Mouse (Mus musculus) CD4-positive, CD25-positive, alpha-beta regulatory T cell, adult 4 months (primary cell): ENCODE results near the gene Kcnma1. TPM values are rescaled to one million over a fixed set of nuclear protein-coding genes. Genes with fewer than 3 reads are reported as not detected.

Experiments used
- ATAC-seq: one replicate; pipeline ENCODE4 v1.8.0; 2017
- polyA plus RNA-seq, 2 experiments: library from polyadenylated mRNA; unstranded; fragments of 100-300 nt; shearing (Covaris generic); gene quantifications; one replicate each; pipeline ENCODE4 v1.2.1; 2017

The Kcnma1 gene
- polyA plus RNA-seq, 2 experiments from 2014 or later = not detected

DNA sequence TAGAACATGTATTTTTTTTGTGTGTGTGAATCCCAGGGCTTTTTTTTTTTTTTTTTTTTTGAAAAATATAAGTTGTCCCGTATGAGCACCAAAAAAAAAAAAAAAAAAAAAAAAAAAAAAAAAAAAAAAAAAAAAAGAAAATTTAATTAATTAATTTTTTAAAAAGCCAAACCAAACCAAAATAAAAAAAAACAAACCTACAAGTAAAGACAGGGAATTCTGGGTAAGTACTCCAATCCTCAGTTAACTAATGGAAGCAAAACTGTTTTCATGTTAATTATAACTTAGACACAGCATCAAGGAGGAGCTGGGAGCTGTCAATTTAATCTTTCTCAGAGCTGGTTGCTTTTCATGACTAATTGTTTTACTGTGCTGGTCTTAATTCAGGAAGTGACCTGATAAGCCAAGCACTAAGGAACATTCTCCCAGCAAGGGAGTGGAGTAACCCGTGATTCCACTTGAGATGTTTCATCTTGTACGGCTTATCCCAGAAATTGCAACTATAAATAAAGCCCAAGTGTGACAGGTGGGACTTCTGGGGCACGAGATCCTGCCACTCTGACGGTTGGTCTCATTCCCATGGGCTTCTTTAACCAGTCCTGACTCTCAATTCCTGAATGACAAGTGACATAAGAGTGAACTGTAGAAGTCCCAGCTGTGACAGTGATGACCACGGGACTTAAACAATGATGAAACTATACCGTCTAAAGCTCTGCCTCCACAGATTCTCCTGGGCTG, 424.4 kb downstream of the Kcnma1 start:
- ATAC-seq = no peak

DNA sequence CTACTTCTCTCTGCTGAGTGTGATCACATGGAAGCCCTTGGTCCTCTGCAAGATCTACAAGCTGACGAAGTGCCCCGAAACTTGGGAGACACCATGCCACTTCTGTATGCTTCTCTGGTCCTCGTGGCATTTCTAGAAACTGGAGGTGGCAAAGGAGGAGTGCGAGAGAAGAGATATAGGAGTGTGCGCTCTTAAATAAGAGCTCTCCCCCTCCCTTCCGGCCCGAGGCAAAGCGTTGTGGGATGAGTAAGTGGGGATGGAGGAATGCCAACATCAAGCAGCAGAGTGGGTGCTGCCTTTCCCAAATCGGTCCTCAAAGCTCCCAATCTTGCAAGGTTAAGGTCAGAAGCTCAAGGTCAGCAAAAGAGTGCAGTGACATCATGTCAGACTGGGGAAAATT, 426.8 kb downstream of the Kcnma1 start:
- ATAC-seq = no peak

DNA sequence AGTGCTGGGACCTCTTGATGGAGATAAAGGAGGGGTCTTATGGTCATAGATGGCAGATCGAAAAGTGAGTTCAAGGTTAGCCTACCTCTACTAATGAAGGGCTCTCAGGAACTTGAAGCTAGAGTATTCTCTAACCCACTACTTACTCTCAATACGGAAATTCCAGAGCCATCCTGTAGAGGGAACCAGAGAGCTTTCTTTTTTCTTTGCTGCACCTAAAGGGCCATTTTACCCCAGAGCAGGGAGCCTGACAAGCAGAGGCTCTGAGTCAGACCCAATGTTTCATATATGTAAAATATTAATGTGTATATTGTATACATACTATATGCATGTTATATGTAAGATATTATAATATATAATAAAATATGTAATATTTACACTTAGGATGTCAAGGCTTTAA, 431.1 kb downstream of the Kcnma1 start:
- no peak for ATAC-seq

DNA sequence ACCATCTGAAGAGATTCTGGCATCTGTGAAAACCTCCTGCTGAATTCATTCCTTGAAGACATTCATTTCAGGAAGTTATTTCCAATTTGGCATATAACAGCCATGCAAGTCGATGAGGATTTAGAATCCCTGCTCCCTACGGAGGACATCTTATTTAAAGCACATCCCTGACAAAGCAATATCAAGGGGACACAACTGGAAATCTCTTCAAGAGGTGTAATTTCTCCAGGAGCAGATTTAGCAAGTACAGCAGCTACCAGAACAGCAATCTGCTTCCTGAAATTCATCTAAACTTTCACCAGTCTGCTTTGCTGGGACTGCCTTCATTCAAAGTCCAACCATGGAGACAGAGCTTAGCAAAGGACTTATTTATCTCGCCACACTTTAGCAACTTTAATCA, 433.0 kb downstream of the Kcnma1 start:
- ATAC-seq = no peak

DNA sequence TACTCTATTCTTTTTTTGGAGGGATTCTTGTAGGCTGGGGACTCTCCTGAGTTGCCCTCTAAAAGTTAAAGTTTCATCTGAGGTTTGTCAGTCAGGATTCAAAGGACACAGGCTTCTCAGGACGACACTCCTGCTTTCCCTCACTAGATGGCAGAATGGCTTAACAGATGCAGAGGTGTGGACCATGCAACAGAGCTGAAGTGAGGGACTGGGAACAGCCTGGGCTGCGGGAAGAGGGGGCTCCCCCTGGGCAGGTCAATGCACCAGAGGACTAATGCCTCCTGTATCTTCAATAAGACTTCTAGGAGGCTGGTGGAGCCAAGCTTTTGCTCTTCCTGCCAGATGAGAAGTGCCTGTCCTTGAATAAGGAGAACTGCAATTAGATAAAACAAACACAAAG, 438.3 kb downstream of the Kcnma1 start:
- ATAC-seq = no peak

DNA sequence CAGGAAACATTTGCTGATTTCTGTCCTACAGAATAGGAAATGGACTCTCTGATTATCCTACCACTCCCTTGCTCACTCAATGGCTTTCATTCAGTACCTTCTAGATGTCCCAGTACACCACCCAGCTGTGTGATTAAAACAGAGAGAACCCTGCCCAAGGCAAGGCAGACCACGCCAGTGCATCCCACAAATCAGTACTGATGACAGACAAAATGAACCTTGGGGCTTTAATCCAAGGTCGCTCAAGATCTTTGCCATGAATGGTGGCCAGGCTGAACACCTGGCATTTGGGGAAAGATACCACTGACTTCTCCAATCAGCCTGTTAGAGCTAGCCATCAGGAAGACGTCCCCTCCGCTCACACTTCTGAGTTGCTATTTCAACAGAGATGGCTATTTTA, 440.2 kb downstream of the Kcnma1 start:
- ATAC-seq = no peak

DNA sequence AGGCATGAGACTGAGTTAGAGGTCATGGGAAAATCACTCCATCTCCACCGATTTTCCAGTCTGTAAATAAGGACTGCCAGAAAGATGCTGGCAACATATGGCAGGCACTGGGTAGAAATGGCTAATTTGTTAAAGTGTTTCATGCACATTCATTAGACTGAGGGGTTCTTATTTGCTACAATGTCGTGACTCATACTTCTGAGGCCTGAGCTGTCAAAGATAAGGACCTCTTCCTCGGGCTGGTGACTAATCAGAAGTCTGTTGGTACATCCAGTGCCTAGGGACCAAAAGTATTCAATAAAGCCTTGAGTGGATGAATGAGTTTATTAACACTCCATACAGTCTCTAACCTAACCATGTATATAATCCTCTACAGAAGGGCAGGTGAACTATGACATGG, 440.9 kb downstream of the Kcnma1 start:
- no peak for ATAC-seq

DNA sequence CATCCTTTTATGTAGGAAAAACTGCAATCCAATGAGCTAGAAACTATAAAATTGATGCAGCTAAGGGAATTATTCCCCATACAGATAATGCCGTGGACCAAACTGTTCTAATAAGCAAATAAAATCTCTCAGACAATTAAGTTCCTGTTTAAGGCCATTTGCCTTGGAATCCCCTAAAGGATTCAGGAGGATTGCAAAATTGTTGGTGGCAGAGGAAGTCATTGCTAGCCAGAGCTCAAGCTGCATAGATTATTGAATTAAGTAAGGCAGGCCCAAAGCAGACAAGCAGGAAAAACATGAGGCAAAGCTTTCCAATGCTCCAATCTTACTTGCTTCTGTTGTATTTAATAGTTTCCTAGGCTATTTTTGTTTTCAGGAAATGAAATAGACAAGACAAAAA, 441.5 kb downstream of the Kcnma1 start:
- no peak for ATAC-seq

DNA sequence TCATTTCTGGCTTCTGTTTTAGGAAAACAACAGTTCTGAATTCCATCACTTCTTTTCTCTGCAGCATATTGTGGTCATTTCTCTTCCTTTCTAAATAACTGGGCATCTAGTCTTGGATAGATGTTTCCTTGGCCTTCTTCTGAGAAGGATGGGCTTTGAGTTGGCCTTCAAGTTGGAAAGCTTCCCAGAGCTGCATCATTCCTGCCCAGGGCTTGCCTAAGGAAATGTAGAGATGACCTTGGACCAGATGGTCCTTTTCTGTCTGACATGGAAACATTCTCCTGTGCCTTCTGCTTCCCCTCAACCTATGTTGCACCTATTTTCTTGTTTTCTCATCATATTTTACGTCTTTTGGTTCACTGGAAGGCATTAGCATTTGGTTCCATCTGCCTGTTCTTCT, 444.0 kb downstream of the Kcnma1 start:
- ATAC-seq = no peak

DNA sequence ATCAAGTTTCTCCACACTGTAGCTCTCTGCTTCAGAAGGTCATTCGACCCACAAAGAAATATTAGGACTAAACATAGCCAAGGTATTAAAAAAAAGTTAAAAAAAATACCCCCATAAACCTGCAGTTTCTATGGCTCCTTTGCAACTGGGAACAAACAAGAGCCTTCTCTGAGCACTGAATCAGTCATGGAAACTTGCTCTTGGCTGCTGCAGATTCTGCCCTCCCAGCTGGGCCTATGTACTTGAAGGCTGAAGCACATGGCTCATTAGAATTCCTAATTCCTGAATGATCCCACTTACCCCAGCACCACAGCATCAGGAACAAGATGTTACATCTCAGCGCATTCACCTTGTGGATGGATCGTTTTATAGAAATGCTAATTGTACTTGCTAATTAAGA, 448.4 kb downstream of the Kcnma1 start:
- no peak for ATAC-seq

DNA sequence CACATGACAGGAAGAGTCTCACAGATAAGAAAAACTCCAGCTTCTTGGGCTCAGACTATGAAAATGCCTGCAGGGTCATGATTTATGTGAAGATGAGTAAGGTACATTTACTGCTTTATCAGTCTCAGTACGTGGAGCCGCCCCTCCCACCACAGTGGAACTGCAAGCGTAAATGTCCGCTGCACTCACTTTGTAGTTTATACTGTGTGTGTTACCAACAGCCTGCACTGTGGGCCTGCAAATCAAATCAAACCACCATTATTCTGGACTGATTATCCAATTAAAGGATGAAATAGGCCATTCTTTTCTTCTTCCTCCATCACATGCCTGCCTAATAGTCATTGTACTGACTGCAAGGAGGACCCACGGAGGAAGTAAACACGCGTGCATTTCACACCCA, 449.8 kb downstream of the Kcnma1 start:
- ATAC-seq = no peak

DNA sequence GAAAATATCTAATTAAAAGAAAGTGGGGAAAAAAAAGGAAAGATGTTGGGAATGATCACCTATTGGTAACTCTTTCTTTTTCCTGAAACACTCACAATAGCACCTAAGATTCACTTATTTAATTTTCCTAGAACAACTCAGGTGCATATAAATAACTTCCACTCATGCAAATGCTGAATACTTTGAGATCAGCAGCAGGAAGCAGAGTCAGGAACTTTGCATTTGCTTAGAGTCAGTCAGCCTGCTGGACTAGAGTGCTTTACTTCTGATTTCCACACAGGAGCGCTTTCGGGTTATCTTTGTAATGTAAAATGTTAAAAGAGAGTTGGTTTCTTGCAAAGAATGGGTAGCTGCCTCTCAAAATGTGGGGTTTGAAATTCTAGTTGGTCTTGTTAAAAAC, 451.1 kb downstream of the Kcnma1 start:
- no peak for ATAC-seq

DNA sequence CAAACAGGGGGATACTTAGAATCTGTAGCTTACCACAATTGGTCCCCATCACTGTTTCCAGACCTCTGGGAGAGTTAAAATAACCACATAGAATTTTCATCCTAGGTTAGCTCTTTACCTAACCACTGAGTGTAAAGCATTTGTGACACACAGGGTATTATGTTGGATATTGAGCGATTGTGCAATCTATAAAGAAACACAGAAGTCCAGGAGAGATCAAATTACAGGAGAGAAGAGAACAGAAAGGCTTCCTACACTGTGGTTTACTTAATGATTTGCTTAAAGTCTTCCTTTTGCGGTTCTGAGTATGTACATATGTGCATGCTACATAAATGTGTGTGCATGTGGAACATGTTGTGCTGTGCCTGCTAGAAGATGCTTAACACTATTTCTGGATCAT, 458.6 kb downstream of the Kcnma1 start:
- ATAC-seq = no peak

DNA sequence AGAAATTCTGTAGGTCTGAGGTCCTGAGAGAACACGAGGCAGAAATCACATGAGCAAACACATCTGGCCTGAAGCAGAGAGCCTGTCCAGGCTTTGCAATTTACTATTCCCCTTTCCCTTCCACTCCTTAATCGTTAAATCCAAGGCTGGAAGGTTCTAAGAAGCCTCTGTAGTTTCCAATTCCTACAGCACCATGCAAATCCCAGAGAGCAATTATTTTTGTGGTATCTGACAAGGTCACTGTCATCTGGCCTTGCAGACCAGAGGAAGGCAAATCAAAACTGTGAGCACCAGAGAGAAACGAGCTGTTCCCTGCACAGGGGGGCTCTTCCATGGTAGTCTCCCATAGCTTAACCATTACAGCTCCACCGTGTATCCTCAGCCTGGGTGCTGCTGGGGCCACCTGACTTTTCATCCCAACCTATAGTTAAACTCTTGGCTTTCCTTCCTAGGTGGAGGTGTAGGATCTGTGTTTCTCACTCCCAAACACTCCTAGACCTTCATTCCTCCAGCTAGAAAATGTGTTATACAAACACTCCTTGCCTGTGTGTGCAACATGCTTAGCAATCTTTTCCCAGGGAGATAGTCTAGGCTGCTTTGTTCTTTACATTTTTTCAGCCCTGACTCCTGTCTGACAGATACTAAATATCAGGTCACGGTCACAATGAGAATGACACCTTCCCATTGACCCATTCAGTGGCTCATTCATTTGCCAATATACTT, 461.9 kb downstream of the Kcnma1 start:
- ATAC-seq = no peak

DNA sequence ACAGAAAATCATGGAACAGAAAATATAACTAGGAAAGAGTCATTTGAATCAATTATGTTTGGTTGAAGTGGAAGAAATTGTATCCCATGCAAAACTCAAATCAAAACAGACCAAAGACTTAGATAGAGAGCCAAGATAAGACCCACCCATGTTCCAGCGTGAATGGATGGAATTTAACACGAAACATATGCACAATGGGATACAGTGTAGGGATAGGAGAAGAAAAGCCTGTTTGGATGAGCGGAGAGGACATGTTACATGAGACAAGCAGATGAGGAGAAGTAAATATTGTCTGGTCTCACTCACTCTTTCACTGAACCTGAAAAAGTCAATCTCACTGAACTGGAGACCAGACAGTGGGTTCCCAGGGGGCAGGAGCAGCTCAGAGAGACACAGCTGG, 463.8 kb downstream of the Kcnma1 start:
- no peak for ATAC-seq

DNA sequence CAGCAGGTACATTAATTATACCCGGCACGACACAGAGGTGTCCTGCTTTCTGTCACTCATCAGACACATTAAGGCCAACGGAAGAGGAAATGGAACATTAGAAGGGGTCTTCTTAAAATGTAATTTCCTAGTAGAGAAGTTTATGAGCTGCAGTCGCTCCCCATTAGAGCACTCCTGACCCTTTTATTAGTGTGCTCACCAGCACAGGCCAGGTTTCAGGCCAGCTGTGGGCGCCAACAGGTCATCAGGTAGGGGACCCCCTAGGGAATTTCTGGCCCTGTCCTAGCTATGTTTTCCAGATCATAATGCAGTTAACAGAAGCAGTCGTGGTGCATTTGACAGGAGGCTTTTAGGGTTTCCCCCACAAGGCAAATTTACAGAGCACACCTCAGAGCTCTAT, 472.2 kb downstream of the Kcnma1 start:
- ATAC-seq = no peak

DNA sequence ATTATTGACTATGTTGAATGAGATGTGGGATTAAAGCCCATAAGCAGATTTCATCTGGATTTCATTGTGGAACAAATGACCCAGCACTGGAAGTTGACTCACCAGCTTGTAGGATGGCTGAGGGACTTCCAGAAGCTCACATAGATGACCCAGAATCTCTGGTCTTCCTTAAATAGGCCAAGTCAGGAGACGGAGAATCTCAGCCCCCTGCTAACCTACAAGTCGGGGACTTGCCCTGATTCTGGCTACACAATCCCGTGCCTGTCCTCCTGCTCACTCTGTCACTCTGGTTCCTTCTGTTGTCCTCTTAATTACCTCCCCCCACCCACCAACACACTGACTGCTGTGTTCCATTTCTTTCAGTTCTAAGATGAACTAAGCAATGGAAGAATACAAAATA, 474.7 kb downstream of the Kcnma1 start:
- ATAC-seq = no peak

DNA sequence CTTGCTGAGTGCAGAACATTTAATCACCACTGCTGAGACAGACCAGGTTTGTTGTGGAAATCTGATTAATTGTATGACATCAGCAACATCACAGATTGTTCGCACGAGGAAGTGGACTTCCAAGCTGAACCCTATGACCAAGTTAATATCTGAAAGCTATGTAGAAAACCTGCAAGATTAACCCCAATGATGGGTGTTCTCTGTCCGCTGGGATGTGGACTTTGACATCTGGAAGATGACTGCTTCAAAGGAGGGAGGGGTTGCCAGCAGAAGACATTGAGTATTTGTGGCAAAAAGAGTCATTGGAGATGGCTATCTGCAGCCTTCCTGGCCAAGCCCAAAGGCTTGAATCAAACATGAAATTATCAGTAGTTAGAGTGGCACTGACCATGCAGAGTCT, 480.9 kb downstream of the Kcnma1 start:
- ATAC-seq = no peak

DNA sequence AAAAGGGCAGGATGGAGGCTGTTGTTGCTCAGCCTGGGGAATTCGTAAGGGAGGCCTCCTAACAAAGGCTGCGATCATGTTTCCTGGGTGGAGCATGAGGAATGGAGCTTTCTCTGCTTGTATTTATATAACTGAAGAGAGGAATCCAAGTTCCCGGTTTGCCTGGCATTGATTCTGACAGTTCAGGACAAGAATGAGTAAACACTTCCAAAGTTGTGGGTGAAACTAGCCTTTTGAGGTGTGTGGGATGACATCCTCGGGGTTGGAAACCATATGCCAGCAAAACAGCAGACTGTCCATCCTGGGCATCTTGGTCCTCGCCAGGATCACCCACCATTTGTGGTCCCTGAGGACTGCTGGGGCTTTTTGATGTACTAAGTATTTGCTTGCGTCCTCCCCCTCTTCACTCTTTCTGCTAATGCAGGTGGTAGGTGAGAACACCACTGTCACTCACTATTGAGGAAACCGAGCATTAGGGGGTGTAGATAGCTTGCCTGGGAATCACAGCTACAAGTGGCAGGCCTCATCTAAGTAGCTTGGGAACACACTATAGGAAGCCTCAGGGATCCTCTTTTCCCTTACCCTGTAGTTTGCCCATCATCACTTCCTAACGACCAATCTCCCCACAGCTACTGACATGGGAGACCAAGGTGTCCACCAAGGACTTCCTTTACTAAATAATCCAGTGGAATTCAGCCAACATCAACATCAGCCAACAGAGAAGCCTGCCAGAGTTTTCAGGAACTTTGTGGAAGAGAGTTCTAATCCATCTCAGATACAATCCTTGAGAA, 482.4 kb downstream of the Kcnma1 start:
- no peak for ATAC-seq

DNA sequence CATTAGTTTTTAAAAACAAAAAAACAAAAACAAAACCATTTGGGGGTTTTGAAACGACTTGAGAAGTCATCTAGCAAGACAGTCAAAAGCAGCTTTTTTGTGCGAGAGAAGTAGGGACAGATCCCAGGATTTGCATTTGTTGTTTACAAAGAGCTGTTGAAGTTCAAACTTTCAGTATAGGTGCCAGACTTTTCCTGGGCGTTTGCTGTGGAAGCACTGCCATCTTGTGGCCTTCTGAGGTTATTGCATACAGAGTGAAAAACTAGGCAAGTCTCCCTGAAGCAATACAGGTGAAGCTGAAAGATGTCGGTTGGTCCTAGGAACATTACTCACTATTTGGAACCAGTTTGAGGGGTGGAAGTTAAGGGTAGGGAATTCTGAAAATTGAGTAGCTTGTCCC, 484.6 kb downstream of the Kcnma1 start:
- no peak for ATAC-seq

DNA sequence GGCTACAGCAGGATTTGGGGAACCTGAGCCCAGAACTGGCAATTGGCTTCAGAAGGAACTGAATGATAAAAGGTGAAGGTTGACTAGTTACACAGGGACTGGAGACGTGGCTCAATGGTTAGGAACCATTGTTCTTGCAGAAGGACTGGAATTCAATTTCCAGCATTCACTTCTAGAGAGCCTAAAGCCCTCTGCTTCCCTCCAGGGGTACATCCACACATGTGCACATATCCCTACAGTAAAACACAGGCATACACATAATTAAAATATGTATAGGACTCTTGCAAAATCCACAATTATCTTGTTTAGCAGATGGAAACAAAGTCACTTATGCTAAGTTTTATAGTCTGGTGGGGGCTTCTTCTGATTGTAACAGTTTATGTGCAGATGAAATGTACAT, 485.1 kb downstream of the Kcnma1 start:
- ATAC-seq = no peak

DNA sequence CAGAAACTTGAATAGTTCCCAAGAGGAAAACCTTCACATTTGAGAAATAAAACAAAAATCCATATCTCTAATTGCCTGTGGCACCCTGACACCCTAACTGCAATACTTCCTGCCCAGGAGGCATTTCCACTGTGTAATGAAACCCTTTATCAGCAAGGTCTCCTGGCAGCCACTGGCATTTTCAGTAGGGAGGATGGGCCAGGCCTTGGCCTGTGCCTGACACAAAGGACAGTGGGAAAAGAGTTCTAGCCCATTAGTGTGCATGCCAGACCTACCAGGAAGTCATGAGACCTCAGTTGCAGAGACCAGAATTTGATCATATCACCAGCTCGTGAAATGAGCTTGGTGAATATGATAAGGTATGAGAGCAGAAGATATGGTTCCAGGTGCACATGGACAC, 488.4 kb downstream of the Kcnma1 start:
- no peak for ATAC-seq

DNA sequence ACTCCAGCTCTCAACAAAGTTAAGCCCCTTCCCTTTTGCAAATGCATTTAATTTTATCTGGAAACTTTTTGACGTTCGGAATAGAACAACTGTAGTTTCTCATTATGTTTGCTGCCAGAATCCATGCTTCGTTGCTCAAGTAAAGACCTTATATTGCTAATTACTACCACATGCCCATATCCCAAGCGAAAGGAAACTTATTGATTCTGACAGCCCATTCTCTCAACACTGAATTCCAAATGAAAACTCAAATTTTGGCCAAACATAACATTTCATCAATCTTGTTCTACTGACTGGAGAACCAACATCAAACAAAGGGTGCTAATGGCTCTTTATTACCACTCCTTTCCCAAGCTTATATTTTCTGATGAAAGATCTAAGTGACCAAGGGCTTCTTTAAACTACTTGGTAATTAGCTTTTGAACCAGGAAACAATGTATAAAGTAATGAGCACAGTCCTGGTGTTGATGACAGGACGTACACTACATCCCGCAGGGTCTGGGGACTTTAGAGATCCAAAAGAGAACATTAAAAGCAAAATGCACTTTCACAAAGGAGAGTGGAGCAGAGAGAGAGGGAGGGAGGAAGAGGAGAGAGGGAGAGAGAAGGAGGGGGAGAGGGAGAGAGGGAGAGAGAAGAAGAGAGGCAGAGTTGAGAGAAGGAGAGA, 490.3 kb downstream of the Kcnma1 start:
- ATAC-seq = no peak
